Mouse (Mus musculus): ENCODE measurements around the gene Hs3st1. TPM values are rescaled to one million over a fixed set of nuclear protein-coding genes. Genes with fewer than 3 reads are reported as not detected.

Gene Hs3st1
- polyA plus RNA-seq, 1 experiment from 2014 or later, result 53.0 TPM

DNA sequence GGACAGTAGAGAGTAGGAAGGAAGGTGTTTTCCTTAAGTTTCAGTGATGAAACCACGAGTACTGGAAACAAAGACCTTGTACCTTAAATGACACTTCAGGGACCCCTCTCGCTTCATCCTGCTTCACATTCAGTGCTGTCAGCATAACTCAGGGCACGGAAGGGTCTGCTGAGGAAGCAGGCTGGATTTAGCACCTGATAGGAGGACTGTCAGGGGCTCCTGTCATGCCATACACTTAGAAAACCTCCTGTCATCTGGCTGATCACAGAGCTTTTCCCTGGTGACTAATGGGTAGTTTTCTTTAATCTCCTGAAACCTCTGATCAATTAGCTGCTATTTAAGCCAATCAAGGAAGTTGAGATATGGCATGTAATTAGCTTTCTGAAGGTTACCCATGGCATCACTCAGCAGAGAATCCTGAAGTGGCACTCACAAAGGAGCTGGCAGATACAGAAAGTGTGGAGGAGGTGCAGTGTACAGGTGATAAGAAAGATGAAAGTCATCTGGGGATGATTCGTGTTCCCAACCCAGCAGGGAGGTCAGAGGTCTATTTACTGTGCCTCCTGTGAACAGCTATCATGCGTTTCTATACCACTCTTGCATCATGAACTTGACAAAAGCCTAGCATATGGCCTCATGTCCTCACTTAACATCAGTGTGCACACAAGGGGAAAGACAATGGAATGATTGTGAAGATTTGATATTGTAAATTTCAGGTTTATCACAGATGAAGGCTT is 22.1 kb downstream of the Hs3st1 start:
- H3K4me2 ChIP-seq (replicated peaks), result no peak overlapping the region
- H3K9ac ChIP-seq (replicated peaks), result no peak overlapping the region
- no peak overlapping the region for H3K27ac ChIP-seq (replicated peaks)
- 55% methylated on average over 5 of the region's 5 CpGs for WGBS
- no peaks in the 10 kb centered on the region for H3K9me3 ChIP-seq
- no peaks in the 10 kb centered on the region for H3K27me3 ChIP-seq
- no peaks in the 10 kb centered on the region for H3K36me3 ChIP-seq
- ATAC-seq (replicated peaks), result no peak; the same call in 1 of the 2 replicates
- no peak overlapping the region for H3K4me3 ChIP-seq
- no peaks in the 10 kb centered on the region for H3K4me1 ChIP-seq

DNA sequence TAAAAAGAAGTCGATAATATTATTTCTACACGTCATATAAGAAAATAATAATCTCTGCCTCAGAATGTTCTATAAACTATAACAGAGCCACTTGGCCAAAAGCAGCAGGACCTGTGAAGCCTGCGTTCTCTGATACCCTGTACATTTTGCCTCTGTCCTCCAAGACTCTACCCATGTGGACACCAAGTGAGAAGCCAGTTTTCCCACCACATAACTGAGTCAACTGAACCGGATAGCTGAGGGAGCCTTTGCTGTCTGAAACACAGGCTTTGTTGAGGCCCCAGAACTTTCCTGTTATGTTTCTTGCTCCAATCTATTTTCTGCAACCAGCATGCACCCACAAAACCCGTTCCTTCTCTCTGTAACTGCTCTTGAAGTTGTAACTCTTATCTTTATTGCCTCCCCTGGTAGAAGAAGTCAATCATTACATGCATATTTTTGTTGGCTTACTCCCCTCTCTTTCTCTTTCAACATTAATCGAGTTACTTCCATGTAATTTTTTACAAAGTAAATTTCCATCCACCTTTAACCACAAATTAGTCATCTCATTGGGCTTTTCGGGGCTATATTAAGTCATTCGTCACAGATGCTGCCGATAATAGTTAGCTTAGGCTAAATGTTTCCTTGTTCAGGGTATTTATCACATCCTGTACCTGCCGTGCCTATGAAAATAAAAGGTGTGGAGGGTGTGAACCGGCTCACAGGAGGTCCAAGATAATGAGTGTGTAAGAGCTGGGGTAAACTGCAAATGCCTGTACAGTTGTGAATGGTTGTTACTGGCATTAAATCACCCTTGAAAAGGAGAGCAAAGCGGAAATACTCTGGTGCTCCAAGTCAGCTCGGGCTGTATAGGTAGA is 39.4 kb downstream of the Hs3st1 start:
- no peak overlapping the region for H3K9ac ChIP-seq (replicated peaks)
- H3K4me2 ChIP-seq (replicated peaks), result no peak overlapping the region
- H3K9me3 ChIP-seq, result no peaks in the 10 kb centered on the region
- no peak overlapping the region for H3K4me3 ChIP-seq
- no peak overlapping the region for H3K27ac ChIP-seq (replicated peaks)
- no peak for ATAC-seq (replicated peaks)
- H3K27me3 ChIP-seq, result no peaks in the 10 kb centered on the region
- H3K36me3 ChIP-seq, result no peaks in the 10 kb centered on the region
- H3K4me1 ChIP-seq, result no peaks in the 10 kb centered on the region
- 85% methylated on average over 13 of the region's 13 CpGs for WGBS

DNA sequence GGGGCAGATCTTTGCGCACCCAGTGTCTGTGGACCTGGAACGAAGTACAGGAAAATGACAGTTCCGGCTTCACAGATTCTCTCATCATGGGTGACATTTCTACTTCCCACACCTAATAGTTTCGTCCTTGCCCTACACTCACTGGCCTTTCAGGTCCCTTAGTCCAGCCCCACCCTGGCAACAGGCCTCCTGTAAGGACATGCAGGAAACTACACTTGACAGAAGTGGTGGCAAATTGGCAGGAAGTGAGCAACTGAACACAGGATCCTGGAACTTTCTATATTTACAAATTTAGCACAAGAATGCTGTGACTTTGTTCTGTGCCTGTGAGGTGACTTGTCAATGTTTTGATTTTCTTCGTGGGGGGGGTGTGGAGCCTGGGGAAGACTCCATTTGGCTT is 40.1 kb downstream of the Hs3st1 start:
- ATAC-seq (replicated peaks), result no peak
- Histone ChIP-seq H3K36me3 (no peaks in the 10 kb centered on the region), H3K4me2 (replicated peaks) (no peak overlapping the region), H3K9ac (replicated peaks) (no peak overlapping the region), H3K27ac (replicated peaks) (no peak overlapping the region), H3K9me3 (no peaks in the 10 kb centered on the region), H3K4me1 (no peaks in the 10 kb centered on the region), H3K4me3 (no peak overlapping the region), H3K27me3 (no peaks in the 10 kb centered on the region)
- 81% methylated on average over 5 of the region's 5 CpGs for WGBS

DNA sequence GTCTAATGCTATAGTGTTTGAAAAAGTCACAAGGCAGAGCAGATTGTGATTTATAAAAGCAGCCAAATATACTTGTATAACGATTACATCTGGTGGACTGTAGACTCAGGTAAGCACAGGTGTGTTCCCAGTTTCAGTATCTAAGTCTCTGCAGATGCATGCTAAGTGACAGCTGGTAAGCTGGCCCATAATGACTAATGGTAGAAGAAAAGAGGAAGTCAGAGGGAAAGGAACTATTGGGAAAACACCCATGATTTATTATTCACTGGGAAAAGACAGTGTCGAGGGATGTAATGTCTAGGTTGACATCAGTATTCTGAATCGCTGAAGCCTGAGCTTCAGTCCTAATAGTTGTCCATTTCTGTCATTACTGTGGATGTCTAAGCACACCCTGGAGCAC is 49.7 kb downstream of the Hs3st1 start:
- Histone ChIP-seq H3K27me3 (no peaks in the 10 kb centered on the region), H3K27ac (replicated peaks) (no peak overlapping the region), H3K4me1 (no peaks in the 10 kb centered on the region), H3K9me3 (no peaks in the 10 kb centered on the region), H3K4me3 (no peak overlapping the region), H3K4me2 (replicated peaks) (no peak overlapping the region), H3K36me3 (no peaks in the 10 kb centered on the region), H3K9ac (replicated peaks) (no peak overlapping the region)
- 82% methylated on average over 3 of the region's 3 CpGs for WGBS
- no peak for ATAC-seq (replicated peaks)

DNA sequence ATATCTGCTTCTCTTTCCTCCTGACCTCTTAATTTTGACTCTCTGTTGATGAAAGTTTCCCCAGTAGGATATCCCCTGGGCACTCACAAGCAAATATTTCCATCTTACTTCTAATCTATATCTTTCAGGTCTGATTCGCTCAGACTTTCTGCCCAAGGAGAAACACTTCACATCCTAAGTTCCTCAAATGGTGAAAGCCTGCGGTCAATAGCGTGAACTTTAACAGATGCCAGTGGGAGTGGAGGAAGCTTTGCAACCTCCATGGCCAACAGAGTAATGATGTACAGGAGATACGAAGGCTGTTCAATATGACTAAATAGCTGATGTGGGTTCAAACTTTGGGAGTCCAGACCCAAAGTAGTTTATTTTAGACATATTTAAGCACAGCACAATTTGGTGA is 94.4 kb downstream of the Hs3st1 start:
- H3K9ac ChIP-seq (replicated peaks), result no peak overlapping the region
- WGBS, result 96% methylated on average over 4 of the region's 4 CpGs
- H3K4me3 ChIP-seq, result no peak overlapping the region
- no peak overlapping the region for H3K27ac ChIP-seq (replicated peaks)
- no peak overlapping the region for H3K4me2 ChIP-seq (replicated peaks)
- ATAC-seq (replicated peaks), result no peak
- no peaks in the 10 kb centered on the region for H3K27me3 ChIP-seq
- no peaks in the 10 kb centered on the region for H3K9me3 ChIP-seq
- no peaks in the 10 kb centered on the region for H3K4me1 ChIP-seq
- H3K36me3 ChIP-seq, result no peaks in the 10 kb centered on the region

GRCm38 (mm10) chr5:39659417-39659816 is 95.9 kb downstream of the Hs3st1 start:
- Histone ChIP-seq H3K4me1 (no peaks in the 10 kb centered on the region), H3K4me3 (no peak overlapping the region), H3K27me3 (no peaks in the 10 kb centered on the region), H3K9me3 (no peaks in the 10 kb centered on the region), H3K9ac (replicated peaks) (no peak overlapping the region), H3K27ac (replicated peaks) (no peak overlapping the region), H3K36me3 (no peaks in the 10 kb centered on the region), H3K4me2 (replicated peaks) (no peak overlapping the region)
- 32% methylated on average over 2 of the region's 2 CpGs for WGBS
- no peak for ATAC-seq (replicated peaks)

GRCm38 (mm10) chr5:39644827-39645380 is 110.4 kb downstream of the Hs3st1 start:
- no peaks in the 10 kb centered on the region for H3K9me3 ChIP-seq
- ATAC-seq (replicated peaks), result peak; percentile 76
- peak overlapping the region; percentile 94 for H3K4me2 ChIP-seq (replicated peaks)
- H3K9ac ChIP-seq (replicated peaks), result peak overlapping the region; percentile 87
- peak overlapping the region; percentile 87 for H3K4me3 ChIP-seq
- no peaks in the 10 kb centered on the region for H3K36me3 ChIP-seq
- peaks cover 35% of the 10 kb centered on the region for H3K4me1 ChIP-seq
- H3K27ac ChIP-seq (replicated peaks), result peak overlapping the region; percentile 63
- under 1% methylated on average over 28 of the region's 28 CpGs for WGBS
- no peaks in the 10 kb centered on the region for H3K27me3 ChIP-seq

DNA sequence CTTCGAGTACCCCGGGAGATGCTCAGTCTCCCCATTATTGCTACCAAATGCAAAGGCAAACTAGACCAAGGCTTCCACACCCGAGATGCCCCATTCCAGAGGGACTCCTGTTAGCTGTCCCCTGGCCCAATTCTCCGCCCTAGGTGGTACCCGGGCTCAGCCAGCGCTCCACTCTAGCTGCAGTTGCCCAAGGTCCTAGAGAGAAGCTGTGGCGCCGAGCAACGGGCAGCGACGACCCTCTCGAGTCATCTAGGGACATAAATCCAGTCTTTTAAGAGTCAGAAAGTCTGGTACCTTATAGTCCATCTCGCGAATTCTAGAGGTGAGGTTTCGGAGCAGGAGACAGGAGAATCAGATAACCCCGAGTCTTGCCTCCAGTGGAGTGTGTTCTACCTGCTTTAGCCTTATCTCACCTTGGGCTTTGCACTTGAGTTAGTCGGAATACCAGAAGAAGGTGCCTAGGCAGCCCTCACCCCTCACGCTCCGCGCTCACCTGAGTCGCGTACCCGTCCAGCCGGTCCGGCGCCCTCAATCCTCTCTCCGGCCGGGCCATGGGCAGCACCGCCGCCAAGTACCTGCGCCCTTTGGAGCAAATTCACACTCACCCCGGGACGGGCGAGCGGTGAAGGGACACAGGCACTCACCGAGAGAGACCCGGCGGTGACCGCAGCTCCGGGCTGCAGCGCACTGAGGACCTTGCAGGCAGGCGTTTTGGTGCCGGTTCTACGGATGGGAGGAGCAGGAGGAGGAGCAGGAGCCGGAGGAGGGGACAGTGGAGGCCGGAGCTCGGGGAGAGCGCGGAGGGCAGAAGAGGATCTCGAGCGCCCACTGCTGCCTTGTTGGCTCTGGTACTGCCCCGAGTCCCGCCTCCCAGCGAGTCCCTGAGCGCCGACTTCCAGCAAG is 111.1 kb downstream of the Hs3st1 start:
- Histone ChIP-seq H3K4me3 (peak overlapping the region; percentile 87), H3K4me1 (peaks cover 39% of the 10 kb centered on the region), H3K36me3 (no peaks in the 10 kb centered on the region), H3K9ac (replicated peaks) (peak overlapping the region; percentile 87), H3K4me2 (replicated peaks) (peak overlapping the region; percentile 94), H3K27ac (replicated peaks) (peak overlapping the region; percentile 63), H3K9me3 (no peaks in the 10 kb centered on the region), H3K27me3 (no peaks in the 10 kb centered on the region)
- under 1% methylated on average over 56 of the region's 56 CpGs for WGBS
- peak; percentile 97 for ATAC-seq (replicated peaks)

DNA sequence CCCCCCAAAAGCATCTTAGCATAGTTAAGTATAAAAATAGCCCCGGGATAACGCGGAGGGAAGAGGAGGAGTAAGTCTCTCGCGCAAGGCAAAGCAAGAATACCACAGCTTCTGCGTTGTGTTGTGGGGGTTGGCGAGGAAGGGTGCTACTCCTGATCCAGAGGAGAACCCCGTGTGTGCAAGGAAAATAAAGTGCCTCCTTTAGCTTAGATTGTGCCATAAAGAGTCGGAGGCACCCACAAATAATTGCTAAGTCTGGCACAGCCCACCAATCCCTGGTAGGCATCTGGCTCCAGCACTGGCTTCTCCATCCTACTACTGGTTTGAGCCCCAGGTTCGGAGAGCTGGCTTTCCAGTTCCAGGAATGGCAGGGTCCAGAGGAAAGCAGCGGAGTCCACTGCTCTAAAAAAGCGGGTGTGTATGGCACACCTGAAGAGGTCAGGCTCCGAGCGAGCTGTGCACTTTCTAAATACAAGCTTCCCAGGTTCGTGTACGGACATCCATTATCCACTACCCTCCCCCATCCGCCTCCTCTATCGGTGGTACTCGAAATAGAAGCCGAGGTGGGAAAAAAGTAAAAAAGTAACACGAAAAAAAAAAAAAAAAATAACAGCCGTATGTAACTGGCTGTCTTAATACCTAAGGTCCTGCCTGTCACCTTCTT is 111.9 kb downstream of the Hs3st1 start:
- Histone ChIP-seq H3K4me2 (replicated peaks) (peak overlapping the region; percentile 94), H3K4me3 (peak overlapping the region; percentile 87), H3K27ac (replicated peaks) (peak overlapping the region; percentile 56), H3K4me1 (peaks cover 39% of the 10 kb centered on the region), H3K9ac (replicated peaks) (peak overlapping the region; percentile 87), H3K27me3 (no peaks in the 10 kb centered on the region), H3K36me3 (no peaks in the 10 kb centered on the region), H3K9me3 (no peaks in the 10 kb centered on the region)
- 3% methylated on average over 22 of the region's 22 CpGs for WGBS
- no peak for ATAC-seq (replicated peaks)

DNA sequence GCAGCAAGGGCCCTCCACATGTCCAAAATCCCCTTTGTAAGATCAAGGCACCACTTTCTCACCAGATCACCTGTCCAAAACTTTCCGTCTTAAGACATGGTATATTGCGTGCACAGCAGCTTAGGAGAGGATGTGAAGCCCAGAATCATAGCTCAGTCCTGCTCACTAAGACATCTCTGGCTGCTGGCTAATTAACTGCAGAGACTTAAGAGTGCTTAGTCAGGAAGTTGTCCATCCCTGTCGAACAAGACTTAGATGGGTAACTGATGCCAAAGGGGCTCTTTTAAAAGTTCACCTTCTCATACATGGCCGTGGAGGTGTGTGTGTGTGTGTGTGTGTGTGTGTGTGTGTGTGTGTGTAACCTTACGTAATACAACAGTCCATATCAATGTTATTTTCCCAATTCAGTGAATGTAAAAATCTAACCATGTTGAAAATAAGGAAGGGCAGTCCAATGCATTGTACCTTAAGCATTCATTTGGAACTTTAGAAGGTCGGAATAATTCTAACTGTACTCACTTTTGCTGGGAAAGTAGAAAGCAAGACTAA is 113.0 kb downstream of the Hs3st1 start:
- no peaks in the 10 kb centered on the region for H3K27me3 ChIP-seq
- H3K4me2 ChIP-seq (replicated peaks), result peak overlapping the region; percentile 94
- H3K9ac ChIP-seq (replicated peaks), result peak overlapping the region; percentile 1; the same call in 1 of the 2 replicates
- peak overlapping the region; percentile 87 for H3K4me3 ChIP-seq
- 63% methylated on average over 6 of the region's 6 CpGs for WGBS
- no peak for ATAC-seq (replicated peaks)
- peaks cover 45% of the 10 kb centered on the region for H3K4me1 ChIP-seq
- H3K9me3 ChIP-seq, result no peaks in the 10 kb centered on the region
- H3K36me3 ChIP-seq, result no peaks in the 10 kb centered on the region
- no peak overlapping the region for H3K27ac ChIP-seq (replicated peaks)

All from forebrain, embryonic 15.5 days (tissue).